Mouse (Mus musculus): ENCODE data around the gene Hoxd11. TPM values are rescaled to one million over a fixed set of nuclear protein-coding genes. Genes with fewer than 3 reads are reported as not detected.
A peak's percentile ranks its signal among the peaks of the same experiment; 100 is the strongest.

Hoxd11 gene
- not detected in 2 replicates for polyA plus RNA-seq (2015; fragmentation: Nextera tagmentation; extraction: Ambion mirVana)

DNA sequence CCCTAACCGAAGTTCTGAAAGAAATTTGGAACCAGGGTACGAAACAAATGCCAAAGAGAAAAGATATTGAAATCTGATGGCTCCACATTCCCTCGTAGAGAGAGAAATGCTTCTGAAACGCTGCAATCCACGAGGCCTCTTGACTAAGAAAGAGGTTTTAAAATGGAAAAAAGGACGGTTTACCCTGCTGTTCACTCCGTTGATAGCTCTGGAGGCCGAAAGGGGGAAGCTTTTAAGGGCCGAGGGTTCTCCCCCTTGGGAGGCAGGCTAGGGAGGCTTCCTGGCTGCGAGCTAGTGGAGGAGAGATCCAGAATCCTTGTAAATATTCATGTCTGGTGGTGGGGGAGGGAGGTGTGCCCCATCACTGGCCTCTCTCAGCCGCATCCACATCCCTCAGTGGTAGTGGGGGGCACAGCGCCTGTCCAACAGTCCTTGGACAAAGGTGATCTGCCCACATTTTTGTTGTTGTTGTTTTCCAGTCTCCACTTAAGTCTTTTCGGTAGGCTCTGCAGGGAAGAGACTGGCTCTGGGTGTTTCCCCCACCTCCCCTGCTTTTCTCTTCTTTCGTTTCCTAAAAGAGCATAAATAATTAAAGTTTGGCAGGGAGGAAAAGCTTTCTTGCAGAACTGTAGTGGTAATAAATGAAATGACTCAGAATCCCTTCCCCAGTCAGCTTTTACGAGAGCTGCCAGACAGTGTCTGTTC lies at the start of gene Hoxd11:
Gene Hoxd11, plus strand, starts transcription at position 667 of the 705 bp plus-strand sequence.
- peaks cover 100% of the 10 kb centered on the region for H3K27me3 ChIP-seq
- WGBS = 1% methylated on average over 15 of the region's 15 CpGs
- H3K4me1 ChIP-seq (replicated peaks) = peaks cover 13% of the 10 kb centered on the region
- H3K9ac ChIP-seq (replicated peaks) = no peak within 1 kb of the TSS
- no peak for ATAC-seq
- no peaks in the 10 kb centered on the region for H3K36me3 ChIP-seq
- no peak within 1 kb of the TSS for H3K27ac ChIP-seq
- H3K4me2 ChIP-seq (replicated peaks) = no peak within 1 kb of the TSS
- no peaks in the 10 kb centered on the region for H3K9me3 ChIP-seq
- H3K4me3 ChIP-seq (replicated peaks) = no peak within 1 kb of the TSS

DNA sequence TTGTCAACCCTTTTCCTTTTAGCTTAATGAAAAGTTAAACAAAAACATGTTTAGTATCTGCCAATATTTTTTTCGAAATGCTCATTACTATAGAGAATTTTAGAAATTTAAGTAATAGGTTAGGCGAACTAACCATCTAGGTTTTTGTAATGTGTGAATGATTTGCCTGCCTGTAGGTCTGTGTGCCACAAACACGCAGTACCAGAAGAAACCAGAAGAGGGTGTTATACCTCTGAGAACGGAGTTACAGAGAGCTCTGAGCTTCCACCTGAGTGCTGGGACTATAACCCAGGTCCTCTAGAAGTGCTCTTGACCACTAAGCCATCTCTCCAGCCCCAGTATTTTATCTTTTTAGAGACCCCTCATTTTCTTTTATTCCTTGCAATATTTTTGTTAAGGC lies 43.9 kb upstream of the Hoxd11 start:
- Histone ChIP-seq H3K9ac (replicated peaks) (no peak overlapping the region), H3K36me3 (no peaks in the 10 kb centered on the region), H3K9me3 (no peaks in the 10 kb centered on the region), H3K27ac (no peak overlapping the region), H3K4me2 (replicated peaks) (no peak overlapping the region), H3K4me3 (replicated peaks) (no peak overlapping the region), H3K4me1 (replicated peaks) (no peaks in the 10 kb centered on the region), H3K27me3 (peaks cover 2% of the 10 kb centered on the region; the same call in 1 of the 2 replicates)
- no peak for ATAC-seq
- WGBS = 68% methylated on average over 4 of the region's 4 CpGs

DNA sequence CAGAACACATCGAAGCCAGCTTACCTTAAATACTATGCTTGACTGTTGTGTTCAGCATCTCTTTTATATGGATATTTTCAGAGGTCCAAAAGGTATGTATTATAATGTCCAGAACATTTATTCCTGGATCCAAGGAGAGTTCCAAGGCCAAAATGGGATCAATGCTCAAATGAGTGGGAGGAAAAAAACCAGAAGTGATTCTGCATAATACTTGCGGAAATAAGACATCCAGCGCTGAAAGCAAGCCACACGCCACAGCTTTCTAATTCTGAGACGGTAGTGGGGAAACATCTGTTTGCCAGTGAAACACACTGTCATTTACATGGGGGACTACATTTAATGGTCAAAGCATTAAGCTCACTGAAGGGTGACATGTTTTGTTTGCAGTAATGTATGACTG lies 36.9 kb upstream of the Hoxd11 start:
- no peak for ATAC-seq
- Histone ChIP-seq H3K27ac (no peak overlapping the region), H3K4me2 (replicated peaks) (no peak overlapping the region), H3K9me3 (no peaks in the 10 kb centered on the region), H3K9ac (replicated peaks) (no peak overlapping the region), H3K36me3 (no peaks in the 10 kb centered on the region), H3K4me3 (replicated peaks) (no peak overlapping the region), H3K27me3 (peaks cover 60% of the 10 kb centered on the region), H3K4me1 (replicated peaks) (no peaks in the 10 kb centered on the region)
- 68% methylated on average over 5 of the region's 5 CpGs for WGBS

DNA sequence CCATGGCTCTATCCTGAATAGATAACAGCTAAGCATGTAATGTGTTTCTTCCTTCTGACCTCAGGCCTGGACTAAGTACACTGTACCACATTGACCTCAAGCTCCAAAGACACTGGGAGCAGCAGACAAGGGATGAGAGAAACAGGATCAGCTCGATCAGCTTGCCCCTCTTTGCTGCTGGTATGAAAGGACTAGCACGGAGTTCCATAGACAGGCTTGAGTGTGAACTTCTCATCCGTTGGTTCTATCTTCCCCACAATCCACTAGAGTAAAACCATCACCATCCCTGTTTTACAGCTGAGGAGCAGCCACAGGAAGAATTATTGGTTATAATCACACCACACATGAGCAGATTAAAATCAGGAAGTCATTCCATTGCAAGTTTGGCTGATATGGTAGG lies 33.7 kb upstream of the Hoxd11 start:
- Histone ChIP-seq H3K4me1 (replicated peaks) (no peaks in the 10 kb centered on the region), H3K9ac (replicated peaks) (no peak overlapping the region), H3K36me3 (no peaks in the 10 kb centered on the region), H3K4me3 (replicated peaks) (no peak overlapping the region), H3K27me3 (peaks cover 88% of the 10 kb centered on the region), H3K9me3 (no peaks in the 10 kb centered on the region), H3K4me2 (replicated peaks) (no peak overlapping the region), H3K27ac (no peak overlapping the region)
- no peak for ATAC-seq
- 78% methylated on average over 3 of the region's 3 CpGs for WGBS

DNA sequence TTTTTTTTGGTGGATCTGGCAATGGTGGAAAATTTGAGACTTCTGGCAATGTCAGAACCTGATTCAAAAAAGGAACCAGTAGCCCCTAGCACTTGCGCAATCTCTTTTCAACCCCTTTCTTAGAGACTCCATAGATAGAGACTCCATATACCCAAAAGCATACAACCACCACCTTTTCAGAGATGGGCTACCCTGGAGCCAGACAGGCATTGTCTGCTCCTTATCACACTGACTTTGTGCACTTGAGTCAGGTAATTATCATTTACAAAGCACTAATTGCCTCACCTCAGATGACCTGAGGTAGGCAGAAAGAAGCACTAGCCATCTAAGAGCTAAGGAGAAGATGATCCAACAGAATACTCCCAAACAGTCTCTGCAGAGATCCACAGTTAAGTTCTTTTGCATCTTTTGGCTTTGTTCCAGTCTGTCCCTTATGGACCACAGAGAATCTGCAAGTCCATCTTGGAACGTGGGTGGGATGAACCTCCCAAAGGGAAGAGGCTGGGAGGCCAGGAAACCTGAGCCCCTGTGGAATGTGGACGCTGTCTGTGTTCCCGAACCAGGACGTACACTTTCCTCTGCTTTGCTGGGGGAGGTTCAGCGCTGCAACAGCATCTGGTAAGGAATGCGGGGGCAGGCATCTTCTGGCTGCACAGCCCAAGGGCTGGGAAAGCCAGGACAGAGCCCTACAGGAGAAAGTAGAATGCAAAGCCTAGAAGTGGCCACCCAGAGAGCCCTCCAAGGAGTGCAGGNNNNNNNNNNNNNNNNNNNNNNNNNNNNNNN lies 32.1 kb upstream of the Hoxd11 start:
- peaks cover 95% of the 10 kb centered on the region for H3K27me3 ChIP-seq
- ATAC-seq = no peak
- no peaks in the 10 kb centered on the region for H3K36me3 ChIP-seq
- no peaks in the 10 kb centered on the region for H3K9me3 ChIP-seq
- no peaks in the 10 kb centered on the region for H3K4me1 ChIP-seq (replicated peaks)
- H3K4me3 ChIP-seq (replicated peaks) = no peak overlapping the region
- H3K4me2 ChIP-seq (replicated peaks) = no peak overlapping the region
- H3K27ac ChIP-seq = no peak overlapping the region
- H3K9ac ChIP-seq (replicated peaks) = no peak overlapping the region
- 15% methylated on average over 7 of the region's 7 CpGs for WGBS

DNA sequence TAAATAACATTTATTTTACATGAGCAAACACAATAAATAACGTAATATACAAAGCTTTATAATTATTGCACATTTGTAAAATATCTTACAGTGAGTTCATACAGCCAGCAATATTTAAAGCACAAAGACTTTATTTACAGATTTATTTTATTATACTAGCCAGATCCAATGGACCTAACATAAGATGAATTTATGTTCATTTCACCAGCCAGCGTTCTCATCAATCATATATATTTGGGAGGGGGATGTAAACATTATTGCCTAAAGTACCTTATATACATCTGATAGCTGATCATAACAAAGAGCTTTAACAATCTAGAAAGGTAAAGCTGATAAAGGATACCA lies 26.4 kb upstream of the Hoxd11 start:
- Histone ChIP-seq H3K27ac (no peak overlapping the region), H3K9ac (replicated peaks) (no peak overlapping the region), H3K27me3 (peaks cover 87% of the 10 kb centered on the region), H3K4me2 (replicated peaks) (no peak overlapping the region), H3K4me1 (replicated peaks) (peaks cover 10% of the 10 kb centered on the region), H3K4me3 (replicated peaks) (no peak overlapping the region), H3K36me3 (no peaks in the 10 kb centered on the region), H3K9me3 (no peaks in the 10 kb centered on the region)
- WGBS = 32% methylated on average over 2 of the region's 2 CpGs
- no peak for ATAC-seq

DNA sequence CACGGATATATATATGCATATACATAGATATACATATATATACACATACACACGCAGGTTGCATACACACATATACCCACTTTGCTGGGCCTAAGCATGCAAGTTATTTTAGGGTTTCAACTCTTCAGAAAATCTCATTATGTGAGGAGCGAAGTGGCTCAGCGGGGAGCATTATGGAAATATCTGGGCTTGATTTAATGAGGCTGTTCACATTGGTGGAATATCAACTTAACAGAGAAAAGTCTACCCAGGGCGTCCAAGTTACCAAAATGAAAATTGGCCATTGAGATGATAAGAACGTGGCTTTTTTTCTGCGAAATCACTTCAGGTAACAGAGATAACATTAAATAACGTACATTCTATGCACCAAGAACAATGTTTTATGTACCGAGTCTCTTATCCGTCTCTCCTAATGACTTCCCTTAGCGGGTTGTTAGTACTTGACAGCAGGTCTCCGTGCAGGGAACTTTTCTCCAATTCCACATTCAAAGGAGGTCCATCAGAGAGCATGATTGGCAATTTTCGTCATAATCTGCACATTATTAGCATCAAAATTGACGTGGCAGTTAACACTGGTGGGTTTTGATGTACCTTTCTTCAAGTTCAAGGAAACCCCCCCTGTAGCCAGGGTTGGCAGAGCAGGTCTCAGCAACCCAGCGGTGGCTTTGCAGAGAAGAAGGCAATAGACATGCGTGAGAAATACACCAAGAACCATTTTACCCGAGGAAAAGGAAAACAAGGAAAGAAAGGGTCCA lies 25.4 kb upstream of the Hoxd11 start:
- no peak overlapping the region for H3K9ac ChIP-seq (replicated peaks)
- ATAC-seq = no peak
- no peaks in the 10 kb centered on the region for H3K9me3 ChIP-seq
- 9% methylated on average over 17 of the region's 17 CpGs for WGBS
- peaks cover 87% of the 10 kb centered on the region for H3K27me3 ChIP-seq
- no peak overlapping the region for H3K4me3 ChIP-seq (replicated peaks)
- peaks cover 10% of the 10 kb centered on the region for H3K4me1 ChIP-seq (replicated peaks)
- H3K27ac ChIP-seq = no peak overlapping the region
- H3K4me2 ChIP-seq (replicated peaks) = no peak overlapping the region
- H3K36me3 ChIP-seq = no peaks in the 10 kb centered on the region

DNA sequence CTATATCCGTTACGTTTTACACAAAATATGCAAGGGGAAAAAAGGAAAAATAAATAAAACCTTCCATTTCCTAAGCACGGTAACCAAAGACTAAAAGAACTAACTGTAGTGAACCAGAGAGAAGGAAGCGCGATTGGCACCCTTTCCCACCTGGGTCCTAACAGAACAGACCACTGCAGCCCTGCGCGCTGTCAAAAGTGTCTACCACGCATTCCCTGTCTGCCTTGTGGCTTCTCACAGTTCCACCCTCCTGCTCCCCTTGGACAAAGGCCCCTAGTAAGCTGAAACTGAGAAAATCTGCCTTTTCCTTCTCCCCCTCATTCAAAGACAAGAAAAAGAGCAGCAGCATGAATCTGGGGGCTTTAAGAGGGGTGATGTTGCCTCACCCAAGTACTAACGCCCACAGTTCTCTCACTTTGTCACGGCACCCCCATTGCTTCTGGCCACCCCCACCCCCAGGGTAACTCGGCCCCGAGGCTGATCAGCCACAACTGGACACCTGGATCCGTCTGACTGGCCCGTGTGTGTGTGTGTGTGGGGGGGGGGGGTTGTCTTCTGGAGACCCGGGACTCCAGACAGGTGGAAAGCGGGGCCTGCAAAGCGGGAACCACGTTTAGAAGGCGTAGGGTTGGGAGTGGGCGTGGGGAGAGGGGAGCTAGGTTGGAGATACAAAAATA lies 24.5 kb upstream of the Hoxd11 start:
- Histone ChIP-seq H3K27me3 (peaks cover 86% of the 10 kb centered on the region), H3K9ac (replicated peaks) (no peak overlapping the region), H3K4me2 (replicated peaks) (peak overlapping the region; percentile 51; the same call in 1 of the 2 replicates), H3K36me3 (no peaks in the 10 kb centered on the region), H3K27ac (no peak overlapping the region), H3K4me1 (replicated peaks) (peaks cover 10% of the 10 kb centered on the region), H3K4me3 (replicated peaks) (peak overlapping the region; percentile 39), H3K9me3 (no peaks in the 10 kb centered on the region)
- ATAC-seq = peak; percentile 17; the same call in 1 of the 2 replicates
- 6% methylated on average over 20 of the region's 20 CpGs for WGBS

DNA sequence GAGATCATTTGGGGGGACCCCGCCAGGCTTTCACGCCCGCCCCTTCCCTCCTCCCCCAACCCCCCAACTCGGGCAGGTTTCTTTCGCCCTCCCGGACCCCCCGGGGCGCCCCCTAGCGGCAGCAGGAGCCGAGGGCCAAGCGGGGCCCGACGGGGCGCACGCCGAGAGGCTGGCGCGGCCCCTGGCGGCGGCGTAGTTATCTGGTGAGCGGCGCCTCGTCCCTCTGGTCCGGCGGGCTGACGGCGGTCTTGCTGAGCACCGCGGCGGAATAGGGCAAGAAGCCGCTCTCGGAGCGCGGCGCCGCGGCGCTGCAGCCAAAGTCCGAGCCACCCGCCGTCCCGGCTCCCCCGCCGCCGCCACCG lies 24.0 kb upstream of the Hoxd11 start:
- Histone ChIP-seq H3K9me3 (no peaks in the 10 kb centered on the region), H3K27ac (peak overlapping the region; percentile 44), H3K36me3 (no peaks in the 10 kb centered on the region), H3K4me2 (replicated peaks) (peak overlapping the region; percentile 51), H3K4me1 (replicated peaks) (peaks cover 10% of the 10 kb centered on the region), H3K9ac (replicated peaks) (peak overlapping the region; percentile 39; the same call in 1 of the 2 replicates), H3K4me3 (replicated peaks) (peak overlapping the region; percentile 39), H3K27me3 (peaks cover 86% of the 10 kb centered on the region)
- peak; percentile 58 for ATAC-seq
- WGBS = under 1% methylated on average over 20 of the region's 47 CpGs

DNA sequence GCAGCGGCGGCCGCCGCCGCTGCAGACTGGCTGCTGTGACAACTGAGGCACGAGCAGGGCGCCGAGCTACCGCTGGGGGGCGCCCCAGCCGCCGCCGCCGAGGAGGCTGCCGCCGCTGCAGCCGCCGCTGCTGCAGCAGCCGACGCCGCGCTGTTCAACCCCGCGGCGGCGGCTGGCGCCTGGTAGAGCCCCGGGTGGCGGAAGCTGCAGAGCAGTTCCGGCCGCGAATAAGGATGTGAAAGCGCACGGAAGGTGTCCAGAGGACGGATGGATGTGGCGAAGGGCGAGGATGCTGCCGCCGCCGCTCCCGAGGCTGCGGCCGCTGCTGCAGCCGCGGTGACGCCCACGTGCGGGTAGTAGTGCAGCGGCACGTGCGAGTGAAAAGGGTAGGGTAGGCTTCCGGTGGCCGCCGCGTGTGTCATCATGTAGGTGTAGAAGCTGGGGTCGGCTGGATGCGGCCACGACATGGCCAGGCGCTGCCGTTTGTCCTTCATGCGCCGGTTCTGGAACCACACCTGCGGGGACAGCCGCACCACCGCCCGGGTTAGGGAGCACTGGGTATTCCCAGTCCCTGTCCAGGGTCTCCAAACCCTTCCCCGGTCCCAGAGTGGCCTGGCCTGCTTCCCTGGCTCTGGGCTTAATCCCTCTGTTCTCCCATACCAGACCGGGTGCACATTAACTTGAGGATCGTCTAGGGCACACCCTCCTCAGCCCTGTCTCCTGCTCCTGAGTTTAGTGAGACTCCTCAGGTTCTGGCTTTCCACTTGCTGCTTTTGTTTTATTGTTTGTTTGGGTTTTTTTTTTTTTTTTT lies 23.3 kb upstream of the Hoxd11 start:
- H3K27ac ChIP-seq = peak overlapping the region; percentile 44

DNA sequence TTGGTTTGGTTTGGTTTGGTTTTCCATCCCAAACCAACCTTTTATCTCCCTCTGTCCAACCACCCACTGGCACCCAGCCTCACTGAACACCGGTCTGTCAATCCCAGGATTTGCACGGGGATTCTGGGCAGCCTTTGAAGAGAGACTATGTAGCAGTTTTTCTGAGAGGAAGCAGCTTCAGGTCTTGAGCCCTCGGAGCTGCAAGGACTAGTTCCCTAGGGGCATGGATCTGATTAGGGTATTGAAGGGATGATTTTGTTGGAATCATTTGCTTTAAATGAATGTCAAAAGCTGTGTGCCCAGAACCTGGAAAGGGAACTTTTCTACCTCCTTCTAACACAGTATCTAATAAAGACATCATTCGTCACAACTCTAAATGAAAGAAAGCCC lies 22.7 kb upstream of the Hoxd11 start:
- H3K4me1 ChIP-seq (replicated peaks) = peaks cover 11% of the 10 kb centered on the region
- no peak overlapping the region for H3K9ac ChIP-seq (replicated peaks)
- no peak overlapping the region for H3K4me2 ChIP-seq (replicated peaks)
- H3K9me3 ChIP-seq = no peaks in the 10 kb centered on the region
- peak overlapping the region; percentile 39 for H3K4me3 ChIP-seq (replicated peaks)
- WGBS = 1% methylated on average over 4 of the region's 4 CpGs
- ATAC-seq = no peak
- H3K36me3 ChIP-seq = no peaks in the 10 kb centered on the region
- peaks cover 88% of the 10 kb centered on the region for H3K27me3 ChIP-seq
- H3K27ac ChIP-seq = no peak overlapping the region

More for the DNA sequence above, 23.3 kb upstream of the Hoxd11 start:
- under 1% methylated on average over 67 of the region's 69 CpGs for WGBS
- Histone ChIP-seq H3K4me2 (replicated peaks) (peak overlapping the region; percentile 51), H3K4me1 (replicated peaks) (peaks cover 10% of the 10 kb centered on the region), H3K27me3 (peaks cover 86% of the 10 kb centered on the region), H3K36me3 (no peaks in the 10 kb centered on the region), H3K4me3 (replicated peaks) (peak overlapping the region; percentile 39), H3K9me3 (no peaks in the 10 kb centered on the region), H3K9ac (replicated peaks) (peak overlapping the region; percentile 39; the same call in 1 of the 2 replicates)
- ATAC-seq = peak; percentile 20

Measured in midbrain, embryonic 13.5 days (tissue).